Mouse (Mus musculus): ENCODE measurements around the gene Olfm1. TPM values are rescaled to one million over a fixed set of nuclear protein-coding genes. Genes with fewer than 3 reads are reported as not detected.

The Olfm1 gene
- polyA plus RNA-seq, 1 experiment, result 11.7 TPM

DNA sequence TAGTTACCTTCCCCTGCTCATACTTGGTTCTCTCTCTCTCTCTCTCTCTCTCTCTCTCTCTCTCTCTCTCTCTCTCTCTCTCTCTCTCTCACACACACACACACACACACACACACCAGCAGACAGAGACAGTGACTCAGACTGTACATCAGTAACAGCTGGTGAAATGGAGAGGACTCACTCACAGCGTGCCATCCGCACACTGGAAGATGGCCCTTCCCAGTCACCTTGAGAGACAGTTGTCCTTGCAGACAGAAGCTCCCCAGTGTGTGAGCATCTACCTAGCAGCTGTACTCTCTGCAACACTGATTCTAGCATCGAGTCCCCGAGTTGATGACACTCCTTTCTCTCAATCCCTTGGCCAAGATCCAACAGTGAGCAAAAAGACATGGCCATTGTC is 35.6 kb downstream of the Olfm1 start:
- TF ChIP-seq POLR2A (IDR thresholded peaks at IDR 0.05; ENCODE audit: low read depth, low read length), result no peak
- TF ChIP-seq CTCF (IDR thresholded peaks at IDR 0.05; ENCODE audit: extremely low read depth, insufficient read depth, insufficient read length, insufficient replicate concordance), result no peak
- no peaks in the 10 kb centered on the region for H3K27me3 ChIP-seq (ENCODE audit: control insufficient read depth, insufficient read depth, low read length)
- H3K36me3 ChIP-seq (ENCODE audit: control insufficient read depth, insufficient read depth, low read length), result no peaks in the 10 kb centered on the region
- H3K4me1 ChIP-seq (ENCODE audit: control insufficient read depth, insufficient read depth, insufficient read length), result no peaks in the 10 kb centered on the region
- DNase-seq (ENCODE audit: low read depth in 1 of 2, low spot score in 2 of 2), result no peak
- WGBS, result 87% methylated on average over 4 of the region's 4 CpGs
- no peak overlapping the region for H3K4me3 ChIP-seq (ENCODE audit: extremely low read depth, insufficient read depth, insufficient read length)
- H3K27ac ChIP-seq (ENCODE audit: insufficient read depth, low read length), result no peak overlapping the region

DNA sequence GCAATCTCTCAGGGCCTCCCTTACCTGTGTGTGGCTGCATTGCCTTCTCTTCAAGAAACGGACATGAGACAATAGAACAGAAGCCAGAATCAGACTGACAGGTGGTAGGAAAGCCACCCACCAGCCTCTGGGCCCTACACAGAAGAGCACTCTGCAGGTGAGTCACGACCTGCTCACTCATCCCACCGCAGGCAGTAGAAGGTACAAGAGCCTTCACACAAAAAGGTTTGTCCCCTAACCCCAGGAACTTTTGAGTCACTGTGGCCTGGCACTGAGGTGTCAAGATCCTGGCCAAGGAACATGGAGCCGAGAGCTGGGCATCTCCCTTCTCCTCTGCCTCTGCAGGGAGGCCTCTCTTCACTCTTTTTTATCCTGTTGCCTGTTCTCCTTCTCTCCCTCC is 42.3 kb downstream of the Olfm1 start:
- H3K27me3 ChIP-seq (ENCODE audit: control insufficient read depth, insufficient read depth, low read length), result no peaks in the 10 kb centered on the region
- no peak for DNase-seq (ENCODE audit: low read depth in 1 of 2, low spot score in 2 of 2)
- H3K4me3 ChIP-seq (ENCODE audit: extremely low read depth, insufficient read depth, insufficient read length), result no peak overlapping the region
- no peaks in the 10 kb centered on the region for H3K4me1 ChIP-seq (ENCODE audit: control insufficient read depth, insufficient read depth, insufficient read length)
- no peak overlapping the region for H3K27ac ChIP-seq (ENCODE audit: insufficient read depth, low read length)
- WGBS, result 75% methylated on average over 4 of the region's 4 CpGs
- no peak for TF ChIP-seq CTCF (IDR thresholded peaks at IDR 0.05; ENCODE audit: extremely low read depth, insufficient read depth, insufficient read length, insufficient replicate concordance)
- no peak for TF ChIP-seq POLR2A (IDR thresholded peaks at IDR 0.05; ENCODE audit: low read depth, low read length)
- no peaks in the 10 kb centered on the region for H3K36me3 ChIP-seq (ENCODE audit: control insufficient read depth, insufficient read depth, low read length)

DNA sequence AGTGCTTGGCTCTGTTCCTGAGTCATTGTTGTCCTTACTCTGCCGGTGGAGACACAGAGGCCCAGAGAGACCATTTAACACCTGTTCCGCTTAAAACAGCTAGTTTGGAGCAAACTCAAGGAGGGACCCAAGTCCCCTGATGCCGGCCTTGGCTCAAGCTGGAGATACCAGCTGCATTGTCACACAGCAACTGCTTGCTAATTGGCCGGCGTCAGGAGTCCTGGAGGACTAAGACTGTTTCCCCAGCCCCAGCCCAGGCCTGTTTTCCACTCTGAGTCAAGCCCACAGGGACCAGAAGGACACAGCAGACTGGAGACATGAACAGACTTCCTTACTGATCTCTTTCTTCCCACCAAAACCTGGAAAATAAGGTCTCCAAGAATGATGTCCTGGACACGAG is 43.7 kb downstream of the Olfm1 start:
- 82% methylated on average over 6 of the region's 6 CpGs for WGBS
- Histone ChIP-seq H3K36me3 (ENCODE audit: control insufficient read depth, insufficient read depth, low read length) (no peaks in the 10 kb centered on the region), H3K27ac (ENCODE audit: insufficient read depth, low read length) (no peak overlapping the region), H3K4me3 (ENCODE audit: extremely low read depth, insufficient read depth, insufficient read length) (no peak overlapping the region), H3K4me1 (ENCODE audit: control insufficient read depth, insufficient read depth, insufficient read length) (no peaks in the 10 kb centered on the region), H3K27me3 (ENCODE audit: control insufficient read depth, insufficient read depth, low read length) (no peaks in the 10 kb centered on the region)
- no peak for TF ChIP-seq POLR2A (IDR thresholded peaks at IDR 0.05; ENCODE audit: low read depth, low read length)
- no peak for TF ChIP-seq CTCF (IDR thresholded peaks at IDR 0.05; ENCODE audit: extremely low read depth, insufficient read depth, insufficient read length, insufficient replicate concordance)
- DNase-seq (ENCODE audit: low read depth in 1 of 2, low spot score in 2 of 2), result no peak

DNA sequence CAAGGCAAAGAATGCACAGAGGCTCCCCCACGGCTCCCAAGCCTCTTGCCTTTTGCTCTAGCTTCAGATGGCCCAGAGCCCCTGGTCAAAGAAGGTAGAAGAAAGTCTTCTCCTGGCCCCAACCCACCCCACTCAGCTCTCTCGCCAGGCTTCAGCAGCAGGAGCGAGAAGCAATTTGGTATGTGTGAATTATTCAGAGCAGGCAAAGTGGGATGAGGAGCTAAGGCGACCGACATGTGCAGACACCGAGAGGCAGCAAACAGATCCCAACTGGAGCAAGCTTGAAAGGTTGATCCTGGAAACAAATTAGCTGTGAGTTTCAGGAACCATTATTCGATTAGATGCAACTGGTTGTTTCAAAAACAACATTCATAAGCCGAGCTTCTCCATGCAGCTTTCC is 46.8 kb downstream of the Olfm1 start:
- Histone ChIP-seq H3K36me3 (ENCODE audit: control insufficient read depth, insufficient read depth, low read length) (no peaks in the 10 kb centered on the region), H3K27me3 (ENCODE audit: control insufficient read depth, insufficient read depth, low read length) (no peaks in the 10 kb centered on the region), H3K4me3 (ENCODE audit: extremely low read depth, insufficient read depth, insufficient read length) (no peak overlapping the region), H3K27ac (ENCODE audit: insufficient read depth, low read length) (no peak overlapping the region), H3K4me1 (ENCODE audit: control insufficient read depth, insufficient read depth, insufficient read length) (no peaks in the 10 kb centered on the region)
- 79% methylated on average over 8 of the region's 8 CpGs for WGBS
- no peak for TF ChIP-seq POLR2A (IDR thresholded peaks at IDR 0.05; ENCODE audit: low read depth, low read length)
- TF ChIP-seq CTCF (IDR thresholded peaks at IDR 0.05; ENCODE audit: extremely low read depth, insufficient read depth, insufficient read length, insufficient replicate concordance), result no peak
- no peak for DNase-seq (ENCODE audit: low read depth in 1 of 2, low spot score in 2 of 2)

DNA sequence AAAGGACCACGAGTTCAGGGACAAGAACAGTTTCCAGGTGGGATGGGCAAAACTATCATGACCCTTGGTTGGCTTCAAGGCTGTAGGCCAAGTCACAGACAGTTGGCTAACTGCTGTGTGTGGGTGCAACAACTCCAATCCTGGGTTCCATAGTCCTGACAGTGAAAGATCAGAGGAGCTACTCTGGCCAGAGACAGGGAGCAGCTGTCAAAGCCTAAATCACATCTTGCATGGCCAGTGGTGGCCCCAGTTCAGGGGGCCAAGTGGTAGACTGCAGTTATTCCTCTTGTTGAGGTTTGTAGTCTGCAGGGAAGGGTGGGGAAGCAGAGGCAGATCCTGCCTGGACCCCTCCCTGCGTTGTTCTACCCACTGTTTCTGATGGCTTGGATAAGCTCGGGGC is 48.1 kb downstream of the Olfm1 start:
- Histone ChIP-seq H3K4me1 (ENCODE audit: control insufficient read depth, insufficient read depth, insufficient read length) (no peaks in the 10 kb centered on the region), H3K4me3 (ENCODE audit: extremely low read depth, insufficient read depth, insufficient read length) (no peak overlapping the region), H3K27ac (ENCODE audit: insufficient read depth, low read length) (no peak overlapping the region), H3K36me3 (ENCODE audit: control insufficient read depth, insufficient read depth, low read length) (no peaks in the 10 kb centered on the region), H3K27me3 (ENCODE audit: control insufficient read depth, insufficient read depth, low read length) (no peaks in the 10 kb centered on the region)
- no peak for DNase-seq (ENCODE audit: low read depth in 1 of 2, low spot score in 2 of 2)
- no peak for TF ChIP-seq CTCF (IDR thresholded peaks at IDR 0.05; ENCODE audit: extremely low read depth, insufficient read depth, insufficient read length, insufficient replicate concordance)
- WGBS, result 85% methylated on average over 3 of the region's 3 CpGs

DNA sequence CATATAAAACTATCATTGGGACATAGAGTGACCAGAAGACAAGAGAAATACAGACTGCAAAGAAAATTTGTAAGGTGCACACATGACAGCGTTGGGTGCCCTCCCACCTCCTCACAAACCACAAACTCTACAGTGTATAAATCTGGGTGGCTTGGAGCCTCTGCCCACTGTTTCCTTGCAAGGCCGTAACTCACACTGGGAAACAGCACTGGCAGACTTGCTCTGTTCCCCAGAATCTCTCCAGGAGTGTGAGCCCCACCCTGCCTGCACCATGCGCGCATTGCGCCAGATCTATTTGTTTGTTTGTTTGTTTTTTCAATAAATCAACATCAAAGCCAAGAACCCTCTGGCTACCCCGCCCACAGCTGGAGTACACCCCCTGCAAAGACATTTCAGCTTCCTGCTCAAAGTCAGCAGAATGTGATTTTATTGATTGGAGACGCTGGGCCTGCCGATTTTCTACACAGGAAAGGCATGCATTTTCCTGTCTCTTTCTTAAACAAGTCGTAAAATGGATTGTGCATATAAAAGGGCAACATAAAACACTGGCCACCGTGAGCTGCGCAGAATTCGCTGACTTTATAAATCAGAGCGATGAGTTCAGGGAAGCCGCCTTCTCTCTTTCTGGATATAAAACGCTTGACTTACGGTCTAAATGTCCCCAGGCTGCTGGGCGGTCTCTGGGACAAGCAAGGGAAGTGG is 48.9 kb downstream of the Olfm1 start:
- no peaks in the 10 kb centered on the region for H3K4me1 ChIP-seq (ENCODE audit: control insufficient read depth, insufficient read depth, insufficient read length)
- WGBS, result 51% methylated on average over 17 of the region's 17 CpGs
- no peak for DNase-seq (ENCODE audit: low read depth in 1 of 2, low spot score in 2 of 2)
- H3K27ac ChIP-seq (ENCODE audit: insufficient read depth, low read length), result no peak overlapping the region
- no peak for TF ChIP-seq CTCF (IDR thresholded peaks at IDR 0.05; ENCODE audit: extremely low read depth, insufficient read depth, insufficient read length, insufficient replicate concordance)
- TF ChIP-seq POLR2A (IDR thresholded peaks at IDR 0.05; ENCODE audit: low read depth, low read length), result no peak
- H3K27me3 ChIP-seq (ENCODE audit: control insufficient read depth, insufficient read depth, low read length), result no peaks in the 10 kb centered on the region
- no peak overlapping the region for H3K4me3 ChIP-seq (ENCODE audit: extremely low read depth, insufficient read depth, insufficient read length)
- H3K36me3 ChIP-seq (ENCODE audit: control insufficient read depth, insufficient read depth, low read length), result no peaks in the 10 kb centered on the region

DNA sequence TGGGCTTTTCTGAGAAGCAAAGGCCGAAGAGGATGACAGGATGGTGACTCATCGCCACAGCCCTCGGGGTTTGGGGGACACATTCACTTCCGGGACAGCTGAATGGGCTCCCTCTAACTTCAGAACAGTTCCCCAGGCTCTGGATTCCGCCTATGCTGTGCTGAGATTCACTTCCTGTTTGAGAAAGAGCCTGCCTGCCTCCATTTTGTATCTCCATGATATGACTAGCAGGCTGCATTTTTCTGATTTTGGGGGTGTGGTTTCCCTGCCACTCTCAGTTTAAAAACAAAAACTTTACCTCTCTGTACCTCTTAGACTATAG is 49.4 kb downstream of the Olfm1 start:
- Histone ChIP-seq H3K4me3 (ENCODE audit: extremely low read depth, insufficient read depth, insufficient read length) (no peak overlapping the region), H3K27ac (ENCODE audit: insufficient read depth, low read length) (no peak overlapping the region), H3K4me1 (ENCODE audit: control insufficient read depth, insufficient read depth, insufficient read length) (no peaks in the 10 kb centered on the region), H3K27me3 (ENCODE audit: control insufficient read depth, insufficient read depth, low read length) (no peaks in the 10 kb centered on the region), H3K36me3 (ENCODE audit: control insufficient read depth, insufficient read depth, low read length) (no peaks in the 10 kb centered on the region)
- TF ChIP-seq POLR2A (IDR thresholded peaks at IDR 0.05; ENCODE audit: low read depth, low read length), result no peak
- TF ChIP-seq CTCF (IDR thresholded peaks at IDR 0.05; ENCODE audit: extremely low read depth, insufficient read depth, insufficient read length, insufficient replicate concordance), result no peak
- no peak for DNase-seq (ENCODE audit: low read depth in 1 of 2, low spot score in 2 of 2)
- 12% methylated on average over 5 of the region's 5 CpGs for WGBS
